Mouse (Mus musculus): Measurements from ENCODE around the gene Pglyrp1.

GRCm38 (mm10) chr7:18924321-18924720 lies 53.2 kb downstream of the Pglyrp1 start:
- TF ChIP-seq POLR2A (IDR thresholded peaks at IDR 0.05; ENCODE audit: low read depth, low read length) (no peak), CTCF (conservative IDR thresholded peaks at IDR 0.05 in 1 of 2, IDR thresholded peaks at IDR 0.05 in 1 of 2; ENCODE audit: low read depth in 2 of 2, low read length in 2 of 2) (no peak)
